9 mouse cellular contexts compared by ENCODE assay signal in genomic region chr14:119857338-119858291, GRCm38 (mm10).
DNase-seq lines count a peak whose midpoint lies in the region; ATAC-seq lines count a peak whose summit lies in the region.
"Had no signal": no experiment of that assay in that cellular context is flagged by ENCODE, and none has a peak within 500 bp of the region (broad histone marks: within the 10 kb centered on the region; RNA-seq: fewer than 3 reads in every experiment).

No protein-coding gene starts in this region.

- DNase-seq in heart, adult 18-20 months, result no peak
- DNase-seq in layer of hippocampus, adult 9-10 months (ENCODE audit: low spot score), result peak; percentile 65
- no peak for DNase-seq in lung, postnatal 36 days
- DNase-seq in testis, postnatal 10 days (ENCODE audit: low spot score), result no peak
- no peak for DNase-seq in gastrocnemius, postnatal 14 days

- peak overlapping the region; percentile 30 for H3K4me3 ChIP-seq in heart, embryonic 12.5 days
- peak overlapping the region; percentile 20 for H3K4me3 ChIP-seq in forebrain, embryonic 13.5 days
- H3K4me3 ChIP-seq in neural tube, embryonic 14.5 days (ENCODE audit: low read depth, low read length), result no peak overlapping the region
- H3K4me3 ChIP-seq: megakaryocyte, embryonic 14.5 days had no signal

- intact Hi-C loops in gastrocnemius, postnatal 14 days (cut with DNase I; ENCODE audit: low total_unique reads), result no loop called here

- H3K27ac ChIP-seq in heart, embryonic 12.5 days (ENCODE audit: poor library complexity, severe bottlenecking), result no peak overlapping the region
- H3K27ac ChIP-seq in forebrain, embryonic 13.5 days, result peak overlapping the region; percentile 35; the same call in 1 of the 2 replicates
- peak overlapping the region; percentile 52 for H3K27ac ChIP-seq in neural tube, embryonic 14.5 days (ENCODE audit: low read depth, low read length)

- H3K9me3 ChIP-seq in heart, embryonic 12.5 days (replicated peaks), result no peaks in the 10 kb centered on the region
- no peaks in the 10 kb centered on the region for H3K9me3 ChIP-seq in forebrain, embryonic 13.5 days (replicated peaks)
- H3K9me3 ChIP-seq in neural tube, embryonic 14.5 days (ENCODE audit: control insufficient read depth, low read length), result no peaks in the 10 kb centered on the region

- no peak for ATAC-seq in heart, embryonic 12.5 days (ENCODE audit: insufficient number of reproducible peaks, low FRiP score)
- ATAC-seq in forebrain, embryonic 13.5 days, result peak; percentile 86
- ATAC-seq in neural tube, embryonic 14.5 days (ENCODE audit: low read depth), result peak; percentile 78; the same call in 1 of the 2 replicates

- no peak overlapping the region for H3K9ac ChIP-seq in heart, embryonic 12.5 days
- H3K9ac ChIP-seq in forebrain, embryonic 13.5 days, result peak overlapping the region; percentile 48
- 0 out of 2 replicates have a peak overlapping the region, but pooled peaks have one; percentile 11 for H3K9ac ChIP-seq in neural tube, embryonic 14.5 days (replicated peaks; ENCODE audit: low read depth, low read length)

- H3K4me1 ChIP-seq in heart, embryonic 12.5 days (replicated peaks), result 0 out of 2 replicates have a peak, but pooled peaks cover 2% of the 10 kb centered on the region
- H3K4me1 ChIP-seq in forebrain, embryonic 13.5 days, result peaks cover 15% of the 10 kb centered on the region
- H3K4me1 ChIP-seq in neural tube, embryonic 14.5 days (ENCODE audit: control insufficient read depth, insufficient read depth, low read length), result peaks cover 9% of the 10 kb centered on the region; the same call in 1 of the 2 replicates
- H3K4me1 ChIP-seq: megakaryocyte, embryonic 14.5 days had no signal

- peaks cover 7% of the 10 kb centered on the region; the same call in 1 of the 2 replicates for H3K27me3 ChIP-seq in heart, embryonic 12.5 days (replicated peaks)
- peaks cover 5% of the 10 kb centered on the region; the same call in 1 of the 2 replicates for H3K27me3 ChIP-seq in forebrain, embryonic 13.5 days
- H3K27me3 ChIP-seq in neural tube, embryonic 14.5 days (ENCODE audit: control insufficient read depth, insufficient read depth, low read length), result no peaks in the 10 kb centered on the region
- H3K27me3 ChIP-seq: megakaryocyte, embryonic 14.5 days had no signal

- H3K36me3 ChIP-seq in heart, embryonic 12.5 days, result no peaks in the 10 kb centered on the region
- no peaks in the 10 kb centered on the region for H3K36me3 ChIP-seq in forebrain, embryonic 13.5 days (ENCODE audit: poor library complexity, severe bottlenecking)
- H3K36me3 ChIP-seq in neural tube, embryonic 14.5 days (ENCODE audit: control insufficient read depth, insufficient read depth, low read length), result no peaks in the 10 kb centered on the region

- WGBS in heart, embryonic 12.5 days, result 46% methylated on average over 23 of the region's 23 CpGs
- WGBS in forebrain, embryonic 13.5 days, result 55% methylated on average over 23 of the region's 23 CpGs
- 51% methylated on average over 23 of the region's 23 CpGs for WGBS in neural tube, embryonic 14.5 days

- H3K4me2 ChIP-seq in heart, embryonic 12.5 days, result peak overlapping the region; percentile 72
- peak overlapping the region; percentile 50 for H3K4me2 ChIP-seq in forebrain, embryonic 13.5 days
- H3K4me2 ChIP-seq in neural tube, embryonic 14.5 days (ENCODE audit: low read depth, low read length), result peak overlapping the region; percentile 4; the same call in 1 of the 2 replicates

Comparison
In these comparisons a context has a peak if more than half of its experiments do, and no peak if none do; other contexts are left out.
1. H3K4me2 ChIP-seq: peak in every context shown above with its lines; median percentile 72 in heart, embryonic 12.5 days; 50 in forebrain, embryonic 13.5 days; 4 in neural tube, embryonic 14.5 days.